Mouse (Mus musculus) intestine, postnatal 0 days (tissue): Measurements from ENCODE around the gene Igsf21. TPM values are rescaled to one million over a fixed set of nuclear protein-coding genes. Genes with fewer than 3 reads are reported as not detected.

Experiments
- ATAC-seq: fragments of 200-750 bp; cut with Nextera tagmentation; 2 replicates; pipeline ENCODE4 v1.8.0; 2017; ENCODE audit warnings: mild to moderate bottlenecking, moderate TSS enrichment, moderate library complexity
- H3K27ac ChIP-seq: fragments of 300-500 bp; sonication (generic); 2 replicates; pipeline ENCODE4 v1.5.1; 2014; ENCODE audit warnings: mild to moderate bottlenecking, low read depth, low read length, moderate library complexity
- H3K27me3 ChIP-seq: fragments of 300-500 bp; sonication (generic); replicated peaks from 2 replicates; pipeline ENCODE4 v1.6.1; 2014; ENCODE audit warnings: low read length, mixed read lengths; ENCODE audit not compliant: control insufficient read depth, insufficient read depth
- H3K36me3 ChIP-seq: fragments of 300-500 bp; sonication (generic); 2 replicates; pipeline ENCODE4 v1.6.1; 2014; ENCODE audit warnings: mild to moderate bottlenecking, moderate library complexity; ENCODE audit not compliant: control insufficient read depth, insufficient read depth
- H3K4me1 ChIP-seq: fragments of 300-500 bp; sonication (generic); replicated peaks from 2 replicates; pipeline ENCODE4 v1.6.1; 2014; ENCODE audit warnings: antibody characterized with exemption, low read length, mixed read lengths; ENCODE audit not compliant: control insufficient read depth, insufficient read depth
- H3K4me2 ChIP-seq: fragments of 300-500 bp; sonication (generic); replicated peaks from 2 replicates; pipeline ENCODE4 v1.6.1; 2014; ENCODE audit warnings: low read depth, mild to moderate bottlenecking, moderate library complexity
- H3K4me3 ChIP-seq: fragments of 300-500 bp; sonication (generic); 2 replicates; pipeline ENCODE4 v1.5.1; 2014; ENCODE audit warnings: low read depth, low read length
- H3K9ac ChIP-seq: fragments of 300-500 bp; sonication (generic); 2 replicates; pipeline ENCODE4 v1.6.1; 2014; ENCODE audit warnings: mild to moderate bottlenecking, low read depth, low read length
- H3K9me3 ChIP-seq: fragments of 300-500 bp; sonication (generic); 2 replicates; pipeline ENCODE4 v1.6.1; 2016; ENCODE audit warnings: mixed run types; ENCODE audit not compliant: control insufficient read depth
- CTCF ChIP-seq: sonication (generic); IDR thresholded peaks from 2 replicates; pipeline ENCODE4 v1.5.1; 2016; ENCODE audit warnings: low read depth, mild to moderate bottlenecking, control low read depth, antibody characterized with exemption, moderate library complexity
- WGBS: fragments of 180-500 bp; shearing (Covaris S2); extraction: QIAGEN DNeasy Blood & Tissue Kit; methylation state at CpG from one replicate; pipeline ENCODE4 v1.1.7; 2014; 5-methylcytosine and 5-hydroxymethylcytosine counted together
- polyA plus RNA-seq: library from polyadenylated mRNA; unstranded; fragments of >200 nt; fragmentation: Nextera tagmentation; extraction: Ambion mirVana; gene quantifications from 2 replicates; pipeline ENCODE4 v1.2.1, GENCODE M21; 2015

The Igsf21 gene
- polyA plus RNA-seq, 1 experiment from 2014 or later: 0.93 TPM

- H3K4me3 ChIP-seq: peak overlapping the region; percentile 11; the same call in 1 of the 2 replicates
- no peak overlapping the region for H3K9ac ChIP-seq
- H3K9me3 ChIP-seq: no peaks in the 10 kb centered on the region
- no peak overlapping the region for H3K27ac ChIP-seq
- no peak for ATAC-seq
- peak overlapping the region; percentile 54 for H3K4me2 ChIP-seq
- H3K4me1 ChIP-seq: no peaks in the 10 kb centered on the region
- peaks cover 16% of the 10 kb centered on the region; the same call in 1 of the 2 replicates for H3K27me3 ChIP-seq
- no peaks in the 10 kb centered on the region for H3K36me3 ChIP-seq
- 21% methylated on average over 11 of the region's 11 CpGs for WGBS
- no peak for TF ChIP-seq CTCF
These were observed 143.9 kb downstream of the Igsf21 start for GRCm38 (mm10) chr4:140102581-140103200.

- ATAC-seq: no peak
- WGBS: 72% methylated on average over 5 of the region's 5 CpGs
- Histone ChIP-seq H3K4me2 (no peak overlapping the region), H3K9me3 (no peaks in the 10 kb centered on the region), H3K4me1 (no peaks in the 10 kb centered on the region), H3K4me3 (no peak overlapping the region), H3K36me3 (no peaks in the 10 kb centered on the region), H3K27me3 (peaks cover 13% of the 10 kb centered on the region; the same call in 1 of the 2 replicates), H3K27ac (no peak overlapping the region), H3K9ac (no peak overlapping the region)
- TF ChIP-seq CTCF: peak; percentile 81
These were observed 145.5 kb downstream of the Igsf21 start for GRCm38 (mm10) chr4:140101106-140101505.

GRCm38 (mm10) chr4:140100141-140100540, 146.4 kb downstream of the Igsf21 start:
- no peak overlapping the region for H3K27ac ChIP-seq
- no peak for ATAC-seq
- no peak overlapping the region for H3K9ac ChIP-seq
- H3K36me3 ChIP-seq: no peaks in the 10 kb centered on the region
- H3K4me1 ChIP-seq: no peaks in the 10 kb centered on the region
- peaks cover 12% of the 10 kb centered on the region; the same call in 1 of the 2 replicates for H3K27me3 ChIP-seq
- WGBS: 95% methylated on average over 1 of the region's 1 CpGs
- no peak overlapping the region for H3K4me2 ChIP-seq
- peak; percentile 53 for TF ChIP-seq CTCF
- H3K4me3 ChIP-seq: no peak overlapping the region
- H3K9me3 ChIP-seq: no peaks in the 10 kb centered on the region

- TF ChIP-seq CTCF: peak; percentile 62
- no peaks in the 10 kb centered on the region for H3K9me3 ChIP-seq
- ATAC-seq: no peak
- no peaks in the 10 kb centered on the region for H3K27me3 ChIP-seq
- WGBS: 53% methylated on average over 2 of the region's 2 CpGs
- no peak overlapping the region for H3K4me2 ChIP-seq
- no peak overlapping the region for H3K27ac ChIP-seq
- no peak overlapping the region for H3K4me3 ChIP-seq
- no peak overlapping the region for H3K9ac ChIP-seq
- no peaks in the 10 kb centered on the region for H3K36me3 ChIP-seq
- H3K4me1 ChIP-seq: no peaks in the 10 kb centered on the region
These were observed 150.3 kb downstream of the Igsf21 start for GRCm38 (mm10) chr4:140096283-140096682.

GRCm38 (mm10) chr4:140094835-140095234, 151.7 kb downstream of the Igsf21 start:
- ATAC-seq: no peak
- no peaks in the 10 kb centered on the region for H3K27me3 ChIP-seq
- no peak overlapping the region for H3K27ac ChIP-seq
- H3K4me1 ChIP-seq: no peaks in the 10 kb centered on the region
- H3K4me3 ChIP-seq: no peak overlapping the region
- 58% methylated on average over 2 of the region's 2 CpGs for WGBS
- H3K9me3 ChIP-seq: no peaks in the 10 kb centered on the region
- TF ChIP-seq CTCF: no peak
- H3K9ac ChIP-seq: no peak overlapping the region
- no peaks in the 10 kb centered on the region for H3K36me3 ChIP-seq
- H3K4me2 ChIP-seq: no peak overlapping the region

- Histone ChIP-seq H3K9me3 (no peaks in the 10 kb centered on the region), H3K27me3 (no peaks in the 10 kb centered on the region), H3K4me3 (no peak overlapping the region), H3K9ac (no peak overlapping the region), H3K4me1 (no peaks in the 10 kb centered on the region), H3K27ac (no peak overlapping the region), H3K36me3 (no peaks in the 10 kb centered on the region), H3K4me2 (no peak overlapping the region)
- no peak for TF ChIP-seq CTCF
- WGBS: 64% methylated on average over 11 of the region's 11 CpGs
- ATAC-seq: no peak
These were observed 154.2 kb downstream of the Igsf21 start for GRCm38 (mm10) chr4:140092367-140092766.
